11 mouse cellular contexts compared by ENCODE assay signal in the genomic region with DNA sequence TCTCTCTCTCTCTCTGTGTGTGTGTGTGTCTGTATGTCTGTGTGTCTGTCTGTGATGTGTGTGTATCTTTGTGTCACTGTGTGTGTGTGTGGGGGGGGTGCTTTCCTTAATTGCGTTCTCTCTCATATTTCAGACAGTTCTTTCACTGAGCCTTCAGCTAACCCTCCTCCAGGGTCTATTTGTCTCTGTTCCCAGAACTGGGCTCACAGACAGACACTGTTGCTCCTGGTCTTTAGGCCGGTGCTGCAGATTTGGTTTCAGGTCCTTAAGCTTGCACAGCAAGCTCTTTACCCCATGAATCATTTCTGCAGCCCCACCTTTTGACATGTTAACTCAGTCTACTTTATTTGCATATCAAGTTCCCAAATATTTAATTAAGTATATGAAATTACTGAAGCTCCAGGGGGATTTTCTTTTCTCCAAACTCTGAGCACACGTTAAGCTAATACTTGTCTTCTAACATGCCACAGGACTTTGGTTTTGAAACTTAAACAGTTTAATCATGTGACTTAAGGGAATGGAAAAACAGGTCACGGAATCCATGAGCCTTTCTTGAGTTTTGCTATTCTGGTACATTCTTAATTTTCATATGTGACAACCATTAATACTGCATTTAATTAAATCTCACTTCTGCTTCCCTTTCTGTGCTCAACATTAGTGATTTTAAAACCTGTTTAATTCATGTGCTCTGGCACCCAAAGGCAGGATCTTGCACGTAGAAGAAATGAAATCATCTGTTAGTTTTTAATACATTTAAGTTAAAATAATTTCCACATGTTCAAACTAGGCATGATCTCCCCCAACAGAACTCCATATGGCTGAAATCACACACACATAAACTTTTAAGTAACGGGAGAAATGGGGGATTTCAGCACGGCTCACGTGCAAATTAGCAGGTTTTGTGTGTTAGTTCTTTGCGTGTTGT. TPM values are rescaled to one million over a fixed set of nuclear protein-coding genes. Genes with fewer than 3 reads are reported as not detected.
A peak's percentile ranks its signal among the peaks of the same experiment; 100 is the strongest.
DNase-seq lines count a peak whose midpoint lies in the region; ATAC-seq and TF ChIP-seq lines count a peak whose summit lies in the region.
"Had no signal": no experiment of that assay in that cellular context is flagged by ENCODE, and none has a peak within 500 bp of the region (broad histone marks: within the 10 kb centered on the region; RNA-seq: fewer than 3 reads in every experiment).

No protein-coding gene starts in this region.

- H3K79me2 ChIP-seq in CH12.LX (replicated peaks; ENCODE audit: control insufficient read depth, extremely low read depth, insufficient read depth, poor library complexity, severe bottlenecking), result no peaks in the 10 kb centered on the region

- no peak overlapping the region for H3K4me3 ChIP-seq in kidney, adult 2 months (ENCODE audit: insufficient read depth, low read depth, low read length)
- peak overlapping the region in 1 of 3 experiments; percentile 21 for H3K4me3 ChIP-seq in CH12.LX (replicated peaks in 1 of 3; ENCODE audit: low read depth in 2 of 3, low read length in 2 of 3, poor library complexity in 1 of 3)
- no peak overlapping the region for H3K4me3 ChIP-seq in brown adipose tissue, adult 24 weeks (ENCODE audit: insufficient read depth, low read depth, low read length)
- no peak overlapping the region for H3K4me3 ChIP-seq in limb, embryonic 12.5 days (replicated peaks)
- H3K4me3 ChIP-seq: midbrain, embryonic 13.5 days had no signal

- peak overlapping the region; percentile 27; the same call in 1 of the 2 replicates for H3K27ac ChIP-seq in kidney, adult 2 months (ENCODE audit: insufficient read depth, low read depth, low read length)
- peak overlapping the region; percentile 98 for H3K27ac ChIP-seq in CH12.LX (ENCODE audit: insufficient read depth, low read depth)
- H3K27ac ChIP-seq in brown adipose tissue, adult 24 weeks (replicated peaks; ENCODE audit: low read depth, low read length), result peak overlapping the region; percentile 79
- peak overlapping the region; percentile 89 for H3K27ac ChIP-seq in limb, embryonic 12.5 days
- H3K27ac ChIP-seq: liver, embryonic 14.5 days; midbrain, embryonic 13.5 days had no signal

- dilution Hi-C loops in CH12.LX (cut with MboI; ENCODE audit: extremely low pct_ligation_motif_present, extremely low pct_unique_long_range_greater_than_20kb, low sequenced_read_pairs), result no loop called here

- no peak for TF ChIP-seq POLR2A in kidney, adult 2 months (IDR thresholded peaks at IDR 0.05; ENCODE audit: low read depth, low read length)
- no peak for TF ChIP-seq POLR2A in CH12.LX (IDR thresholded peaks at IDR 0.05; ENCODE audit: low read depth, low read length)

- no peak; the same call in 1 of the 2 replicates for TF ChIP-seq RAD21 in CH12.LX (IDR thresholded peaks at IDR 0.05; ENCODE audit: low read depth, low read length)

- H3K9ac ChIP-seq in CH12.LX (ENCODE audit: insufficient read depth, low read depth), result peak overlapping the region; percentile 56
- no peak overlapping the region for H3K9ac ChIP-seq in limb, embryonic 12.5 days (replicated peaks)
- H3K9ac ChIP-seq: liver, embryonic 14.5 days; midbrain, embryonic 13.5 days had no signal

- ATAC-seq in limb, embryonic 12.5 days (ENCODE audit: insufficient number of reproducible peaks, insufficient read depth, low FRiP score, low TSS enrichment, low read depth), result no peak
- ATAC-seq: midbrain, embryonic 13.5 days had no signal

- no peak for DNase-seq in kidney, adult 2 months
- DNase-seq in kidney, adult 9 months, result no peak
- DNase-seq in CH12.LX (ENCODE audit: extremely low read depth), result peak; percentile 64
- DNase-seq in thymus, postnatal 4 days, result no peak
- DNase-seq in right cerebral cortex, adult 2 months (ENCODE audit: low spot score in 2 of 2), result no peak
- DNase-seq: adrenal gland, adult 8-10 months; cerebellum, adult 2 months had no signal

- no peaks in the 10 kb centered on the region for H3K9me3 ChIP-seq in CH12.LX (replicated peaks; ENCODE audit: low read length)
- no peaks in the 10 kb centered on the region for H3K9me3 ChIP-seq in limb, embryonic 12.5 days
- H3K9me3 ChIP-seq: midbrain, embryonic 13.5 days had no signal

- H3K4me2 ChIP-seq in CH12.LX (ENCODE audit: insufficient read depth, low read depth, poor library complexity, severe bottlenecking), result peak overlapping the region; percentile 22; the same call in 1 of the 2 replicates
- H3K4me2 ChIP-seq in limb, embryonic 12.5 days, result no peak overlapping the region
- H3K4me2 ChIP-seq: midbrain, embryonic 13.5 days had no signal

- no peaks in the 10 kb centered on the region for H3K27me3 ChIP-seq in kidney, adult 2 months (replicated peaks; ENCODE audit: control insufficient read depth, insufficient read depth, low read length)
- H3K27me3 ChIP-seq in CH12.LX (replicated peaks), result no peaks in the 10 kb centered on the region
- no peaks in the 10 kb centered on the region for H3K27me3 ChIP-seq in limb, embryonic 12.5 days
- H3K27me3 ChIP-seq: midbrain, embryonic 13.5 days had no signal

- WGBS in kidney, adult 2 months, result 78% methylated on average over 9 of the region's 9 CpGs
- WGBS in limb, embryonic 12.5 days, result 50% methylated on average over 9 of the region's 9 CpGs

- in situ Hi-C loops in CH12.LX (cut with MboI; ENCODE audit: low pct_ligation_motif_present, low pct_unique_long_range_greater_than_20kb, low sequenced_read_pairs), result loop anchor here (10.0 kb wide), 1 partner anchor 105 kb away; no protein-coding TSS in a partner anchor

- TF ChIP-seq EP300 in CH12.LX (IDR thresholded peaks at IDR 0.05; ENCODE audit: low read length), result peak; percentile 84

- H3K36me3 ChIP-seq in kidney, adult 2 months (ENCODE audit: control insufficient read depth, insufficient read depth, low read length), result no peaks in the 10 kb centered on the region
- H3K36me3 ChIP-seq in CH12.LX (replicated peaks in 1 of 2; ENCODE audit: control insufficient read depth in 1 of 2, insufficient read depth in 1 of 2, low read length in 1 of 2), result no peaks in the 10 kb centered on the region
- H3K36me3 ChIP-seq in limb, embryonic 12.5 days, result no peaks in the 10 kb centered on the region
- H3K36me3 ChIP-seq: midbrain, embryonic 13.5 days had no signal

- peaks cover 11% of the 10 kb centered on the region; the same call in 1 of the 2 replicates for H3K4me1 ChIP-seq in kidney, adult 2 months (ENCODE audit: control insufficient read depth, insufficient read depth, low read length)
- peaks cover 33 to 90% of the 10 kb centered on the region in 2 experiments for H3K4me1 ChIP-seq in CH12.LX (ENCODE audit: control insufficient read depth in 1 of 2, insufficient read depth in 2 of 2)
- peaks cover 3% of the 10 kb centered on the region; the same call in 1 of the 2 replicates for H3K4me1 ChIP-seq in brown adipose tissue, adult 24 weeks (ENCODE audit: control insufficient read depth, insufficient read depth, insufficient read length, low read length)
- peaks cover 40% of the 10 kb centered on the region for H3K4me1 ChIP-seq in limb, embryonic 12.5 days (replicated peaks)
- H3K4me1 ChIP-seq: midbrain, embryonic 13.5 days had no signal

- no peak for TF ChIP-seq CTCF in kidney, adult 2 months (conservative IDR thresholded peaks at IDR 0.05; ENCODE audit: insufficient read depth, insufficient read length, low read depth, low read length)
- no peak for TF ChIP-seq CTCF in CH12.LX (conservative IDR thresholded peaks at IDR 0.05 in 1 of 2, IDR thresholded peaks at IDR 0.05 in 1 of 2; ENCODE audit: low read depth in 2 of 2, low read length in 2 of 2)

TF ChIP-seq in CH12.LX, 34 proteins besides CTCF, POLR2A, EP300 and RAD21 (continues in another document):
- TF ChIP-seq CHD1 (IDR thresholded peaks at IDR 0.05; ENCODE audit: low read depth, low read length) (peak; percentile 49; the same call in 1 of the 2 replicates), E2F4 (IDR thresholded peaks at IDR 0.05; ENCODE audit: insufficient replicate concordance, low read depth, low read length) (no peak), NRF1 (IDR thresholded peaks at IDR 0.05; ENCODE audit: low read depth, low read length) (no peak), MXI1 (IDR thresholded peaks at IDR 0.05; ENCODE audit: low read depth, low read length) (peak; percentile 56; the same call in 1 of the 2 replicates), MEF2A (IDR thresholded peaks at IDR 0.05; ENCODE audit: borderline replicate concordance, low read depth, low read length) (peak; percentile 80), IRF4 (IDR thresholded peaks at IDR 0.05; ENCODE audit: low read depth, low read length) (peak; percentile 51; the same call in 1 of the 2 replicates), MAFK (IDR thresholded peaks at IDR 0.05; ENCODE audit: insufficient replicate concordance, low read length) (no peak), SMC3 (IDR thresholded peaks at IDR 0.05; ENCODE audit: low read depth, low read length) (no peak; the same call in 1 of the 2 replicates), ZMIZ1 (IDR thresholded peaks at IDR 0.05; ENCODE audit: low read depth, low read length) (no peak), JUND (conservative IDR thresholded peaks at IDR 0.05; ENCODE audit: low read depth, low read length) (peak; percentile 38; the same call in 1 of the 2 replicates), JUN (IDR thresholded peaks at IDR 0.05; ENCODE audit: insufficient read depth, low read depth, low read length) (peak; percentile 59; the same call in 1 of the 2 replicates), TBP (conservative IDR thresholded peaks at IDR 0.05; ENCODE audit: low read depth, low read length) (no peak), SIN3A (IDR thresholded peaks at IDR 0.05; ENCODE audit: low read length) (0 out of 2 replicates have a peak, but pooled peaks have one; percentile 53), ZKSCAN1 (IDR thresholded peaks at IDR 0.05; ENCODE audit: borderline replicate concordance, low read depth, low read length) (no peak), HCFC1 (IDR thresholded peaks at IDR 0.05; ENCODE audit: low read depth, low read length) (no peak), RCOR1 (conservative IDR thresholded peaks at IDR 0.05; ENCODE audit: low read depth, low read length) (no peak), ZNF384 (IDR thresholded peaks at IDR 0.05; ENCODE audit: low read depth, low read length) (no peak), GABPA (IDR thresholded peaks at IDR 0.05; ENCODE audit: insufficient replicate concordance, low read depth, low read length) (no peak), KAT2A (IDR thresholded peaks at IDR 0.05; ENCODE audit: insufficient replicate concordance, low read length) (no peak), MAX (IDR thresholded peaks at IDR 0.05; ENCODE audit: low read length) (peak; percentile 13; the same call in 1 of the 2 replicates), MYC (IDR thresholded peaks at IDR 0.05; ENCODE audit: low read depth, low read length) (peak; percentile 20; the same call in 1 of the 2 replicates)

RNA-seq across cellular contexts. Expression of a gene that starts 44.3 kb away (rescaled TPM):
- polyA plus RNA-seq in kidney, adult 2 months (2012; rRNA removed), result 45.8 and 46.4 TPM in 2 replicates
- total RNA-seq in CH12.LX (2012; rRNA removed) (43.0 and 46.3 TPM in 2 replicates), CH12.LX (2014; rRNA removed) (19.6 and 21.2 TPM in 2 replicates)
- 37.4 and 42.8 TPM in 2 replicates for polyA plus RNA-seq in CH12.LX (2012; ENCODE audit: insufficient read length, low read depth)
- 60.5 and 68.8 TPM in 2 replicates for polyA plus RNA-seq in brown adipose tissue, adult 24 weeks (2012; ENCODE audit: insufficient read depth, insufficient read length, missing spikeins)
- 25.3 and 28.6 TPM in 2 replicates for polyA plus RNA-seq in limb, embryonic 12.5 days (2016; fragmentation: Nextera tagmentation; extraction: Ambion mirVana)

Comparison
In these comparisons a context has a peak if more than half of its experiments do, and no peak if none do; other contexts are left out.
1. H3K27ac ChIP-seq: peak in every context shown above with its lines; median percentile 98 in CH12.LX; 89 in limb, embryonic 12.5 days; 79 in brown adipose tissue, adult 24 weeks; 27 in kidney, adult 2 months.